Mouse (Mus musculus): Measurements from ENCODE around the gene Rhox4a. TPM values are rescaled to one million over a fixed set of nuclear protein-coding genes. Genes with fewer than 3 reads are reported as not detected.

Rhox4a gene
- not detected in 2 replicates for polyA plus RNA-seq (2012; rRNA removed; ENCODE audit: low replicate concordance)

GRCm38 (mm10) chrX:37265038-37265437 is at the start of gene Rhox4a:
Rhox4a (plus strand) TSS chrX:37265338.

GRCm38 (mm10) chrX:37222158-37222557 is 43.0 kb upstream of the Rhox4a start, which contains the start of gene Rhox1:
Rhox1 (minus strand) TSS chrX:37222258.

GRCm38 (mm10) chrX:37244676-37245075 is 20.5 kb upstream of the Rhox4a start, which contains the start of gene Rhox2a:
Rhox2a (plus strand) TSS chrX:37244976.

GRCm38 (mm10) chrX:37249619-37250018 is 15.5 kb upstream of the Rhox4a start, which contains the start of gene Rhox3a:
Rhox3a (plus strand) TSS chrX:37249919.

Other genes with a start within 250 kb of the Rhox4a start
- not detected in 2 replicates for gene Sowahd, start 216.5 kb upstream of the Rhox4a start, polyA plus RNA-seq (2012; rRNA removed; ENCODE audit: low replicate concordance)
- 42.2 and 119 TPM in 2 replicates for gene Rpl39, start 179.9 kb upstream of the Rhox4a start, polyA plus RNA-seq (2012; rRNA removed; ENCODE audit: low replicate concordance)
- gene Upf3b, start 155.0 kb upstream of the Rhox4a start, polyA plus RNA-seq (2012; rRNA removed; ENCODE audit: low replicate concordance), result 1.7 and 2.8 TPM in 2 replicates
- gene Nkap, start 138.5 kb upstream of the Rhox4a start, polyA plus RNA-seq (2012; rRNA removed; ENCODE audit: low replicate concordance), result 2.6 and 3.3 TPM in 2 replicates
- not detected in 2 replicates for gene Akap14, start 96.5 kb upstream of the Rhox4a start, polyA plus RNA-seq (2012; rRNA removed; ENCODE audit: low replicate concordance)
- 177 and 403 TPM in 2 replicates for gene Ndufa1, start 74.2 kb upstream of the Rhox4a start, polyA plus RNA-seq (2012; rRNA removed; ENCODE audit: low replicate concordance)
- 1.2 and 2.6 TPM in 2 replicates for gene Rnf113a1, start 74.1 kb upstream of the Rhox4a start, polyA plus RNA-seq (2012; rRNA removed; ENCODE audit: low replicate concordance)
- not detected in 2 replicates for gene Gm9, start 54.3 kb upstream of the Rhox4a start, polyA plus RNA-seq (2012; rRNA removed; ENCODE audit: low replicate concordance)
- not detected in 2 replicates for gene Rhox1, start 43.1 kb upstream of the Rhox4a start, polyA plus RNA-seq (2012; rRNA removed; ENCODE audit: low replicate concordance)
- not detected in 2 replicates for gene Rhox2a, start 20.4 kb upstream of the Rhox4a start, polyA plus RNA-seq (2012; rRNA removed; ENCODE audit: low replicate concordance)
- gene Rhox3a, start 15.4 kb upstream of the Rhox4a start, polyA plus RNA-seq (2012; rRNA removed; ENCODE audit: low replicate concordance), result not detected in 2 replicates
- not detected in 2 replicates for gene Rhox3a2, start 114.7 kb downstream of the Rhox4a start, polyA plus RNA-seq (2012; rRNA removed; ENCODE audit: low replicate concordance)
- not detected in 2 replicates for gene Rhox4a2, start 125.5 kb downstream of the Rhox4a start, polyA plus RNA-seq (2012; rRNA removed; ENCODE audit: low replicate concordance)
- gene Rhox2b, start 146.7 kb downstream of the Rhox4a start, polyA plus RNA-seq (2012; rRNA removed; ENCODE audit: low replicate concordance), result not detected in 2 replicates
- gene Rhox4b, start 167.2 kb downstream of the Rhox4a start, polyA plus RNA-seq (2012; rRNA removed; ENCODE audit: low replicate concordance), result not detected in 2 replicates
- gene Rhox2c, start 188.3 kb downstream of the Rhox4a start, polyA plus RNA-seq (2012; rRNA removed; ENCODE audit: low replicate concordance), result not detected in 2 replicates
- not detected in 2 replicates for gene Rhox3c, start 193.2 kb downstream of the Rhox4a start, polyA plus RNA-seq (2012; rRNA removed; ENCODE audit: low replicate concordance)
- not detected in 2 replicates for gene Rhox4c, start 215.0 kb downstream of the Rhox4a start, polyA plus RNA-seq (2012; rRNA removed; ENCODE audit: low replicate concordance)
- gene Rhox2d, start 228.1 kb downstream of the Rhox4a start, polyA plus RNA-seq (2012; rRNA removed; ENCODE audit: low replicate concordance), result not detected in 2 replicates
- gene Rhox4d, start 249.0 kb downstream of the Rhox4a start, polyA plus RNA-seq (2012; rRNA removed; ENCODE audit: low replicate concordance), result not detected in 2 replicates

Measured in mammary gland, adult 2 months (tissue).